Mouse (Mus musculus) heart, postnatal 0 days (tissue): Measurements from ENCODE around the gene Efhd1.

Source experiments
- CTCF ChIP-seq: IDR thresholded peaks from 2 replicates; pipeline ENCODE4 v1.5.1; 2016; ENCODE audit warnings: antibody characterized with exemption, control low read depth, low read depth
- EP300 ChIP-seq: IDR thresholded peaks from 2 replicates; pipeline ENCODE4 v1.6.1; 2016; ENCODE audit warnings: antibody characterized with exemption, low read depth

- TF ChIP-seq CTCF, result no peak
- TF ChIP-seq EP300, result no peak
Observed at GRCm38 (mm10) chr1:87297346-87297925, 33.3 kb downstream of the Efhd1 start.
